Mouse (Mus musculus): ENCODE results near the gene Sema5b.
A peak's percentile ranks its signal among the peaks of the same experiment; 100 is the strongest.

- no peak for TF ChIP-seq MAFK (IDR thresholded peaks at IDR 0.05; ENCODE audit: borderline replicate concordance, low read depth, low read length)
- TF ChIP-seq USF1 (IDR thresholded peaks at IDR 0.05; ENCODE audit: low read depth, low read length) = no peak
- no peak for TF ChIP-seq E2F4 (IDR thresholded peaks at IDR 0.05; ENCODE audit: borderline replicate concordance, low read depth, low read length)
- TF ChIP-seq POLR2A (IDR thresholded peaks at IDR 0.05; ENCODE audit: control insufficient read depth in 1 of 2, insufficient read depth in 1 of 2, low read depth in 1 of 2, low read length in 2 of 2, poor library complexity in 1 of 2) = no peak
- no peak for TF ChIP-seq POLR2AphosphoS2 (IDR thresholded peaks at IDR 0.05; ENCODE audit: low read length)
- no peak for TF ChIP-seq NRF1 (IDR thresholded peaks at IDR 0.05; ENCODE audit: insufficient read depth, low read depth, low read length, poor library complexity, severe bottlenecking)
- TF ChIP-seq RAD21 (IDR thresholded peaks at IDR 0.05; ENCODE audit: low read depth, low read length) = peak; percentile 64
- TF ChIP-seq ELF1 (IDR thresholded peaks at IDR 0.05; ENCODE audit: low read depth, low read length) = no peak
- no peak for TF ChIP-seq UBTF (IDR thresholded peaks at IDR 0.05; ENCODE audit: borderline replicate concordance, insufficient read depth, low read depth, low read length)
- no peak for TF ChIP-seq TCF12 (IDR thresholded peaks at IDR 0.05; ENCODE audit: low read depth, low read length)
- TF ChIP-seq SIN3A (IDR thresholded peaks at IDR 0.05; ENCODE audit: low read length) = no peak
- no peak for TF ChIP-seq USF2 (IDR thresholded peaks at IDR 0.05; ENCODE audit: borderline replicate concordance in 1 of 2, insufficient read depth in 1 of 2, low read depth in 1 of 2, low read length in 2 of 2)
These were observed 87.2 kb downstream of the Sema5b start for GRCm38 (mm10) chr16:35627992-35628607.
